Mouse (Mus musculus) kidney, adult 18-20 months (tissue): ENCODE data around the gene T2.
A peak's percentile ranks its signal among the peaks of the same experiment; 100 is the strongest.
"Not testable (repeated sequence)": the region's sequence is repeated elsewhere in the genome, so short reads cannot be mapped to it uniquely, and the experiment has no call there.

ENCODE experiments used
- DNase-seq: peaks from one replicate; pipeline ENCODE4 v3.0.0; 2021

Gene T2

DNA sequence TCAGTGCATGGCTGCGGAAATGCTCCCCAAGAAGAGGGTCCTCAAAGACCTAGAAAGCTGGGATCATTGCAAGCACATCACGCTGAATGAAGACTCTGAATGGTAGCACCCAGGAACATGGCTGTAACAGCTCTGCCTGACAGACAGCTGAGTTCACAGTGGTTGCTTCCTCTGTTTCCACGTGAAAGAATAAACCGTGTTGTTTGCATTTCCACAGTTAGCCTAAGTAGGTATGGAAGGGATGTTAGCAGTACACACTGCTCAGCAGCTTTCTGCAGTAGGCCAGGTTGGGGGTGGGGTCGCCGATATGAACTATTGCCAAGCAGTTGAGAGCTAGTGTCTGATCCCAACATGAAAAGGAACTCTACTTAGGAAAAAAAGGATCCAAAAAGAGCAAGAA, at the start of gene T2:
T2 (plus strand) TSS at position 301 of the 400 bp plus-strand sequence.
- DNase-seq: no peak

DNA sequence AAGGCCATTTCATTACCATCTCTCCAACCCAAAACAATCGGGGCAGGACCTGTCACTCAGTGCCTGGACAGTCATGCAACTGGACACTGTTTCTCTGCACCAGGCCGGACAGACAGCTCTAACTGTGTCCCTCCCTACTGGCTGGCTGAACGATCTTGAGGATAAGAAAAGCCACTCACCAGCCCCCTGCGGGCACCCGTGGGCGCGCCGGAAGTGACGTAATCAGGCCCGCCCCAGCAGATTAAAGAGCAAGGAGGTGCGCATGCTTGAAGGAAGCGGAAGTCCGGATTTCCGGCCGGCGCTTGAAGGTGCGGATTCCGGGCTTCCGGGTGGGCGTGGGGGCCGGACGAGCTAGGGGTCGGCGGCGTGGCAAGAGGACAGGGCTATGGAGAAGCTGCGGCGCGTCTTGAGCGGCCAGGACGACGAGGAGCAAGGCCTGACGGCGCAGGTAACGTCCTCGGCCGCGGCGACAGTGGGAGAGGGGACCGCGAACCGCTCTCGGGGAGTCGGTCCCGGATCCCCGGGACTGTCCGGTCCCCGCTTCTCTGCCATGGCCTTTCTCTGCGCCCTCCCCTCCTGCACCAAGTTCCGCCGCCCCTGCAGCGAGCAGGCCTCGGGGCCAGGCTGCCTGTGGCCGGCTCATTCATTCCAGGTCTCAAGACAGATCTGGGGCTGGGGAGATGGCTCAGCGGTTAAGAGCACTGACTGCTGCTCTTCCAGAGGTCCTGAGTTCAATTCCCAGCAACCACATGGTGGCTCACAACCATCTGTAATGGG, 44.8 kb upstream of the T2 start, which contains the start of gene Sft2d1:
Sft2d1 (plus strand) TSS at position 265 of the 777 bp plus-strand sequence.
- peak; percentile 98 for DNase-seq

DNA sequence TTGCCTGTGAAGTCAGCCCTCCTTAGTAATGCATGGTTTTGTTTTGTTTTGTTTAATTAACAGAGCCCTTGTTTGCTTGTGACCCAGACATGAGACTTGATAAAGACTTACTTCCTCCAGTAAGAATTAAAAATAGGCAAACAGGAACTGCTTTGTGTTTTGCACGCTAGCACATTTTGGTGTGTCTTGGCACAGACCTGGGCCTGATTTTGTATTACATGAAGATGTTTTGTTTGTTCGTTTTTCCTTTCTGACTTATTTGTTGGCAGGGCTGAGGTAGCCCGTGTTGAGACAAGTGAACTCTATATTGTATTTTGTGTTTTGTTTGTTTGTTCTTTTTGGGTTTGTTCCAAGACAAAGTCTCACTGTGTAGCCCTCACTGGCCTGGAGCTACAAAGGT, 44.0 kb upstream of the T2 start:
- DNase-seq: no peak

DNA sequence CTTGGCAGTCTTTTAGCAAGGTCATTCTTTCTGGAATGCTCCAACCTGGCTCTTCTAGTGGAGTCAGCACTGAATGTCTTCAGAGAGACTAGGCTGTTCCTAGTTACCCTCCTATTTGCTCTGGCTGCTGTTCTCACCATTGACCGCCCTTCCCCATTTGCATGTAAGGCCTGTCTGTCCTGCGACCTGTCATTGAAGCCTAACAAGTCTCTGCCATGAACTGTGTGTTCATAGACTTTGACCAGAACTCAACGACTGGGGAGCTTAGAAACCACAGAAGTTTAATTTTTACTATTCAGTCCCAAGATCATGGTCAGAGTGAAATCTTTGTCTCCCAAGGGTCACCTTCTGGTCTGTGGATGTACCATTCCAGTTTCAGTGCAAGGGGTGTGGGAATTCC, 41.8 kb upstream of the T2 start:
- peak; percentile 34 for DNase-seq

DNA sequence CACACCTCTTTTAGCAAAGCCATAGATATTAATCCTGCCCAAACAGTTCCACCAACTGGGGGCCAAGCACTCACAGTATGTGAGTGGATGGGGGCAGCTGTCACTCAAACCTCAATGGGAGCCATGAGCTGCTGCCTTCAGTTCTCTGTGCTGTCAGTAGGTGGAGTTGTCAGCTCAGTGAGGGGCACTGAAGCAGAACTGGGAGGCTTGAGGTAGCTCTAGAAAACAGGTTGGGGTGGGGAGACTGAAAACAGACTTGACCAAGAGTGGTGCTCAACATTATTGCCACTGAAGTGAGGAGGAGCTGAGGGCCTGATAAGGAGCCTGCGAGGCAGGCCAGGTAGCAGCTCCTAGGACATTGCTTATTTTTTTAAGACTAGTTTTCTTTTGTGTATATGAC, 39.5 kb upstream of the T2 start:
- DNase-seq: no peak

DNA sequence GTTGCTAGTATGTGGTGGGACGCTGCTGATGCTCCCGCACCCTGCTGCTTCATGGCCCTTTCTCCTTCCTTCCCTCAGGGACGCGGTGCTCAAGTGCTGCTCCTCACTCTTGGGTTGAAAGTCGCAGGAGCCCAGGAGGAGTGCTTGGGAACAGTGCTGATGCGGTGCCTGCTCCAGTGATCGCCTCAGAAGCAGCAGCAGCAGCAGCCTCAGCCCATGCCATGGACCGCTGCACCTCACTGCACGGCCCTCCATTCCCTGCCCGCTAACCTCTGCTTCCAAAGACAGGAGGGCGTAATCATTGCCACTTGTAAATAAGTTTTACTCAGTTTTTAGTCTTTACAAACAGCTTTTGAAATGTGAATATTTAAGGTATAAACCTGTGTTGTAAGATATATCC, 28.9 kb upstream of the T2 start:
- not testable (repeated sequence) for DNase-seq

DNA sequence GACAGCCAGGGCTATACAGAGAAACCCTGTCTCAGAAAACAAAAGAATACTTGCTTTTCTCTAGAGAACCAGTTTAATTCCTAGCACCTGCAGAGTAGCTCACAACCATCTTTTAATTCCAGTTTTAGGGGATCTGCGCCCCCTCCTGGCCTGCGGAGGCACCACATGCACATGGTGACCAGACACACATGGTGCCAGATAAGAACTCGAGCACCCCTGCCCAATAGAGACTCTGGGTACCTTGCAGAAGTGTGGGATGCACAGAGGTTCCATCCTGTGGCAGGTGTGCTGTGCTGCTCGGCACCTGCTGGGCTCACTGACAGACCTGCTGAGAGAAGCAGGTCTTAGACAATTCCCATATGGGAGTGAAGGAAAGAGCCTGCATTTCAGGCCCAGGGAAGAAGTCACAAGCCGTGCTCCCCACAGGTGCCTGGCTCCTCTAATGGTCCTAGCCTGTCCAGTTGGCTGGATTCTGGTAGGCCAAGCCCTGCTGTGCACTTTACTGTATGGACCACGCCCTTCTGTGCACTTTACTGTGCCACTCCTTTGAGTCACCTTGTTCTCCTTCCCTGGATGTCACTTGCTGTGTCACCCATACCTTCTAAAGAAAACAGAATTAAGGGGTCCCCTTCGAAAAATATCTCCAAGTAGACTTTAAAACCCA, 27.1 kb upstream of the T2 start:
- DNase-seq: no peak

DNA sequence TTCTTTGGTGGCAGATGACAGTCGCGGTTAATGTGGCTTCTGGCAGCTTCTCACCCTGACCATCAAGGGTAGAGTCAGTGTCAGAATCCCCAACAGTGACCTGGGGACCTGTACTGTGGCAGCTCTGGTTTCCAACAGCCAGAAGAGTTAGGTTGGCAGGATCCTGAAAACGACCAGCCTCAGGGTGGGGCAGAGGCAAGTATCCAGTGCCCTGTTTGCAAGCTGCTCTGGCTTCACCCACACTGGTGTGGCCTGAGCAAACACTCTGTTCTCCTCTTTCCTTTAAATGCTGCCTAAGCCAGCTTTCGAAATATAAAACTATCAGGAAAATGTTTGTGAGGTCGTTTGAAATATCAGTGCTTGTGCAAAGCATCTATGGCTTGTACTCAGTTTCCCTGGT, 25.2 kb upstream of the T2 start:
- no peak for DNase-seq

DNA sequence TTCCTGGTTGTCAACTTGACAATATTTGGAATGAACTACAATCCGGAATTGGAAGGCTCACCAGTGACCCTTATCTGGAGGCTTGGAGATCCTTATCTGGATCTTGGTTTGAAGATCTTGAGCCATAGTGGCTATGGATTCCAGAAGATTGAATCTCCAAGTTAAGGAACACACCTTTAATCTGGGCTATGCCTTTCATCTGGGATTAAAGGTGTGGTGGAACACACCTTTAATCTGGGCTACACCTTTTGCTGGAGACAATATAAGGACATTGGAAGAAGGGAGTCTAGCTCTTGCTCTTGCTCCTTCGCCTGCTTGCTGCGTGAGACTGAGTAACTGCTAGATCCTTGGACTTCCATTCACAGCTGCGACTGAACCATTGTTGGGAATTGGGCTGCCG, 18.6 kb upstream of the T2 start, which contains the start of gene Prr18:
Prr18 (plus strand) TSS at position 301 of the 400 bp plus-strand sequence.
- DNase-seq: not testable (repeated sequence)

DNA sequence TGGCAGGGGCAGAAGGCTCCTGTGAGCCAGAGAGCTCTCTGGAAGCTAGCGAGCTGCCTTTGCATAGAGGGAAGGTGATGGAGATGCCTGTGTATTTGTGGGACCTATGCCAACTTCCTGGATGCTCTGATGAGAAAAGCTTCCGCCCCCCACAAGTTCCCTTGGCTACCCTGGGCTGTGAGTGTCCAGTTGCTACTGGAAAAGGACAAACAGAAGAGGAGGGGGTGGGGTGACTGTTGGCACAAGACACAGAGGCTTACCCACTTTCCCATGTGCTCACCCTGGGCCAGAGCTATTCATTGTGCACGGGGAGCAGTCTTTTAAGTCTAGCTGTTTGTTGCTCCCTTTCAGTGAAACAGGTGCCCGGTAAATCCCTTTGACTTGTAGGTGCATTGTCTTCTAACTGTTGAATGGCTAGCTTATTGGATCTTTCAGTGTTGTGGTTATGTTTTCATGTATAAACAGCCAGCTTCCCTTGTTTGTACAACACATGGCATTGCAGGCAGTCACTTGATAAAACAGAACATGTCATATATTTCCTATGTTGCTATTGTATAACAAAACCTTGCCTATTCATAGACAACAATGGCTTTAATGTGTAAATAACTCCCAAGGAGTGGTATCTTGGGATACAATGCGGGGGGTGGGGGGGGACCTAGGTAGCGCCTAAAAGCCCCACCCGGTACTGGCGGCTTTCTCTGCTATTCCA, 16.0 kb upstream of the T2 start:
- DNase-seq: no peak

DNA sequence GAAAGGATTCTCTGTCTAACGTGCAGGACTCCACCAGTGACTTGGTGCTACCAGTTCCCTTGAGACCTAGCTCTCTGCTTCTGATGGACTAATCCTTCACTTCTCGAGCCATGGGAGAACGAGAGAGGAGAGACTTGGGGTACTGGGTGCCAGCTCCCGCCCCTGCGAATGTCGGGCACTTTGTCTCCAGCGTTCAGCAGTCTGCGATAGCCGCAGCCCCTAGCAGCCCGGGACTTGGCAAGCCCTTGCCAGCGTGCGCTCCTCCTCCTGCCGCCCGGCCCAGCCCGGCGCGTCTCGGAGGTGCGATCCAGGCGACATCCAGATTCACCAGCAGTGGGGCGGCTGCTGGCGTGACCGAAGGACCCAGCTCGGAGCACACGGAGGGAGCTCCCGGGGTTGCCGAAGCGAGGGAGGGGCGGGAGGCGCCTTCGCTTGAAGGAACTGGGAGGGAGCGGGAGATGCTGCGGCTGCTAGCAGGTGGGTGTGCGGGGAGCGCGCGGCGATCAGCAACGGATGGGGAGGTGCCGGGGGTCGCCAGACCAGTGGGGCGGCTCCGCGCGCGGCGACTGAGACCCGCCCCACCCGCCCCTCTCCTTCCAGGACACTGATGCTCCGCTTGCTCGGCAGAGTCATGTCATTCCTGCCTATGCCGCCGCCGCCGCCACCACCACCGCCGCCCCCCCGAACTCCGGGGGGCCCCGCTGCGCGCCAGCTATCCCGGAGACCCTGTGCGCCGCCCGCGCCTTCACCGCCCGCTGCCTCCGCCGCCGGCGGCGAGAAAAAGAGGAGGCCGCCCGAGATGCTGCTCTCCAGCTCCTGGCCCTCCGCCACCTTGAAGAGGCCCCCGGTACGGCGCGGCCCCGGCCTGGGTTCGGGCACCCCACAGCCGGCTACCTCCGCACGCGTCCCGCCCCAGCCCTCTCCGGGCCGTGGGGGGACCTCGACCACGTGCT, 15.1 kb upstream of the T2 start:
- peak; percentile 29 for DNase-seq

DNA sequence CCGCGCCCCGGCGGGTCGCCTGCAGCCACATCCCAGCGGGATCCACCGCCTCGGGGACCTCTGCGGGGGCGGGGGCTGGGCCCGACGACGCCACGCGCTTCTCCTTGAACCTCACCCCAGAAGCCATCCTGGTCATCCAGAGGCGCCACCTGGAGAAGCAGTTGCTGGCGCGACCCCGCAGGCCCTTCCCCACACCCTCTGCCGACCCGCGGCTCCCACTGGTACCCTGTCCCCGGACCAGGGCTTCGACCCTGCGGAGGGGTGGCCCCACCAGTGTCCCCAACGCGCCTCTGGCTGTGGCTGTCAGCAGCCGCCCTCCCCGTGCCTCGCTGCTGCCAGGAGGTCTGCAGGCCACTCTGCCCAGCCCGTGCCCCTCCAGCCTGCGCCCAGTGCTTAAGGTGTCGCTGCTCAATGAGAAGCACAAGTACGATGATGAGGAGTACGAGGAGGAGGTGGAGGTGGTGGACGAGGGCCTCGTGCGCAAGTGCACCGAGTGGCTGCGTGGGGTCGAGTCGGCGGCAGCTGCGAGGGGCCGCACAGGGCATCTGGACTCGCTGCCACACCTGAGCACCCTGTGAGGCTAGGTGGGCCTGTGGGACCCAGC, 14.3 kb upstream of the T2 start:
- DNase-seq: no peak

DNA sequence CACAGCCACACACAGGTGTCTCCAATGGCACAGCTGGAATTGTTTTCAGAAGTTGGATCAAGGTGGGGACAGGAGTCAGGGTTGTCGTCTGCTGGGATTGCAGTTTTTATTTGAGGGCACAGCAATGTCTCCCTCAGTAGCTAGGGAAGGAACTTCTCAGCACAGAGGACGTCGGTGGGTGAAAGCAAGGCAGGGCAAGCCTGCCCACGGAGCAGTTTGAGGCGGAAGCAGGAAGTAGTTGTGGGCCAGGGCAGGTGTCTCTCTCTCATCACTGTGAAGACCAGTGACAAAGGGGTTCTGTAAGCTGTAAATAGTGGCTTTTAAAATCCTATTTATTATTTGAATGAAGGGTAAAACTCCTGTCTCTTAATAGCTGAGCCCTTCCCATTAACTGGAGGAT, 13.1 kb upstream of the T2 start:
- DNase-seq: no peak

DNA sequence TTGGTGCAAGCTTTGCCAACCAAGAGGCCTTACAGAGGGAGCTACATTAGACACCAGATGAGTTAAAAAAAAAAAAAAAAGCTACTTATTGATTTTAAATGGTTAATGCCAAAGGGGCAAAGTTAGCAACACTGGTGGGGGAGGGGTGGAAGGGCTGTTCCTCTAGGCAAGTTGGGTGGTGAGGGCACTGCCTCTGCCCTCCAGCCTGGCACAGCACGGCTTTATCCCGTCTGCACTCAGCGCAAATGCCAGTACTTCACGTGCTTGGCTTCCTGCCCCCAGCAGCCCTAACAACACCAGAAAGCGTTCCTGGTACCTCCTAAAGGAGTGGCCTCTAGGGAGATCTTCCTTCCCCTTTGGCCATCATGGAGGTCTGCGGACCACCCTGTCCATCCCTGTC, 12.4 kb upstream of the T2 start:
- peak; percentile 64 for DNase-seq

DNA sequence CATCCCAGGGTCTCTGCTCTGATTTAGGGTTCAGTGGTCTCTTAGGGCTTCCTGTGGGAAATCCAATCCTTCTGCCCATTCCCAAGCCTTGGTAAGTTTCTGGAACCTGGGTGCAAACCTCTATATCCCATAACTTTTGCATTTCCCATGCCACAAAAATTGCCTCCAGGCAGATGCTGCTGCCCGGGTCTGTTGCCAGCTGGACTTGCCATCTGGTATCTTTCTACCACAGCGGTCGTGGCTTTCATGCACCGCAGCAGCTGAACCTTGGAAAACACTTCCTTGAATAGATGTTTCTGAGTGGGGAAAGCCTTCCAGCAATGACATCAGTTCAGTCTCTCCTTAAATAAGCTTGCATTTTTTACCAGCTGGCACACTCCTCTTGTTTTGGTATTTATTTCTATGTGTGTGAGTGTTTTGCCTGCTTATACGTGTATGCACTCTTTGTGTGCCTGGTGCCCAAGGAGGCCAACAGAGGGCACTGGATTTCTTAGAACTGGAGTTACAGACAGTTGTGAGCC, 8.0 kb upstream of the T2 start:
- DNase-seq: no peak

DNA sequence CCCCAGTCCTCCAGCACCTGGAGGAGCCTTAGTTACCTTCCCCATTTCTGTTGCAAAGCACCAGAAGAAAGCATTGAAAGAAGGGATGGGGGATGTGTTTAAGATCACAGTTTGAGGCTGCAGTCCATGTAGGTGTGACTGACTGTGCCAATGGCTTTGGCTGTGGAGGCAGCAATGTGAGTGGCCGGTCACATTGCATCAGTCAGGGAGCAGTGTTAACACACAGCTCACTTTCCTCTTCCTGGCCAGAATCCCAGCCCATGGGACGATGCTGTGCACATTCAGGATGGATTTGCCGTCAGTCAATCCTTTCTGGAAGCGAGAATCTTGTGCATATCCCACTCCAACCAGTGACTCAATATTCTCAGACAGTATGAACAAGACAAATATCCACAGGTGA, 6.9 kb upstream of the T2 start:
- no peak for DNase-seq

DNA sequence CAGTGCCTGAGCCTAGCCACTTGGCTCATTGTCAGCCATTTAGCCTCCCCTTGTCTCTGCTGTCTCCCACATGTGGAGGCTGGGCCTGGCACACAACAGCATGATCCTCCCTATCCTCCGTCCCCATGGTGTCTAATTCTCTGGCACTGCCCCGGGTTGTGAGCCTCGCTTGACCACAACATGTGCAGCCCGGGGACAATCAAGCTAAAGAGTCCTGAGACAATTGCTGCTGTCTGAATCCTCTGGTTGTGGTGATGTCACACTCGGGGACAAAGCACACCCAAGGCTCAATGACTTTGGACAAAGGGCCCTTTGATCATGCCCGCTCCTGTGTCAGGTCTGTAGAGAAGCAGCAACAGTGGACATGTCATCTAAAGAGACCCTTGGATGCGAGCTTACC, 4.7 kb upstream of the T2 start:
- DNase-seq: no peak

DNA sequence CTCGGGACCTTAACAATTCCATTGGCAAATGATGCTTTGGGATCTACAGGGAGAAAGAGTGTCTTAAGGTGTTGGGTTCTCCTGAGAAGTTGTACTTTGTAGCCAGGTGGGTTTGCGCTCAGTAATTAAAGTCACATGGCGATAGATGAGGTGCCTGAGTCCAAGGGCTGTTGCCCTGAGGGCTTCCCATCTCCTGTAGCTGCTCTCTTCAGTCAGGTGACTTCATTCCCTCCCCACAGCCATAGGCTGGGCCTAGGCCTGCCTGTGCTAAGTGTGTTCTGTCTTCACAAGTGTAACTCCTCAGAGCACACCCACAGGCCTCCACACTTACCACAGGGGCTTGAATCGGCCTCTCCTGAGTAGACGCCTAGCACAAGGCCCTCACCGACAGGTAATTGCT, 1.7 kb downstream of the T2 start:
- DNase-seq: no peak

DNA sequence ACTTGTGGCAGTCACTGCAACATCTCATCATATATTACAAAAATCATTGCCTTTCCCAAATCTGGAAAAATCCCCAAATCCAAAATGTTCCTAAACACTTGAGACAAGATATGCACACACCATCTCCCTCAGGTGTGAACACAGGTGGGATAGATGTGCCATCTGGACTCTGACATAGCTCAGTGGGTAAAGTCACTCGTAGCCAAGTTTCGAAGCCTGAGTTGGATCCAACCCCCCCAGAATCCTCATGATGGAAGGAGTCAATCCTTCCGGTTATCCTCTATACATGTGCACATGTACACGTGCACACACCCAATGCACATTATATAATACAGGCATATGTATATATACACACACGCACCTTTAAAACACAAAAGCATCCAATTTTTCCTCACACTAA, 5.1 kb downstream of the T2 start:
- DNase-seq: no peak

DNA sequence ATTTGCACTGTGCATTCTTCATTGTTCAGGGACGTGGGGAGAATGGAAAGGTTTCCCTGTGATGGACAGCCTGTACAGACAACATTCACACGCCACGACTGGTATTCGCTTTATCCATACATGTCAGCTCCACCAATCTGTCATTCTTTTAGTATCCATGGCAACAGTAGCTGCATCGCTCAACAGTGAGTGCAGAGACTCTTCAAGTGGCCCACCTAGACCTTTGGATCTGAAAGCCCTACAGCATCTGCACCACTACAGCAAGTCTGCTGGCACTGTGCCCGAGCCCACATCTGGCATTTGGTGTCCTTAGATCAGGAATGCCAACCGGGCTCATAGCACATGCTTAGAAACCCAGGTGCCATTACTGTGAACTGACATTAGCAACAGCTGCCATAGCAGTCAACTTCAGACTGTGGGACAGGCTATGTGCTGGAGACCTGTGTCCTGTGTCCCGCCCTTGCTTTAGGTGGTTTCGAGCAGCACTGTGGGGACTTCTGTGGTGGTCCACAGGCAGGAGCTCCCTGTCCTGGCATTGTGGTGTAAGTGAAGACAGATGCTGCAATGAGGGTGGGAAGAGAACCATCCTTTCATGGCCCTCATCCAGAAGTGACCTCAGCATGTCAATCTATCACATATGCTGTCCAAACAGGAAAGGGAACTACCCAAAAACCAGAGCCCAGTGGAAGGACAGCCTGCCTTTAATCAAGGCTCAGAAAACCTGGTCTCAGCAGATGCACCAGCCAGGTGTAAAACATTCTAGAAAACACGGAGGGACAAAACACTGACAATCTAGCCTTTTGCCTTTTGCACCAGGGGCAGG, 5.7 kb downstream of the T2 start:
- no peak for DNase-seq
